Mouse (Mus musculus): Measurements from ENCODE around the gene Gm28048. TPM values are rescaled to one million over a fixed set of nuclear protein-coding genes. Genes with fewer than 3 reads are reported as not detected.

Gene Gm28048
- polyA plus RNA-seq, 1 experiment, result 0.91 TPM

- no peak overlapping the region for H3K27ac ChIP-seq (ENCODE audit: control insufficient read depth, insufficient read depth, low read depth, low read length)
- no peaks in the 10 kb centered on the region for H3K36me3 ChIP-seq (ENCODE audit: control insufficient read depth, insufficient read depth, low read length)
- no peak overlapping the region for H3K4me3 ChIP-seq (ENCODE audit: control insufficient read depth, low read depth, low read length)
- no peaks in the 10 kb centered on the region for H3K27me3 ChIP-seq (ENCODE audit: control insufficient read depth, insufficient read depth, low read length)
- peaks cover 14% of the 10 kb centered on the region for H3K4me1 ChIP-seq (ENCODE audit: control insufficient read depth, insufficient read depth, low read length)
- TF ChIP-seq POLR2A (IDR thresholded peaks at IDR 0.05; ENCODE audit: control insufficient read depth, low read depth, low read length) (no peak), CTCF (IDR thresholded peaks at IDR 0.05; ENCODE audit: control insufficient read depth, insufficient read depth, insufficient replicate concordance, low read depth, low read length) (no peak)
These were observed 3.7 kb downstream of the Gm28048 start for GRCm38 (mm10) chr11:22978215-22978614.

GRCm38 (mm10) chr11:22973599-22973998 lies 8.3 kb downstream of the Gm28048 start:
- Histone ChIP-seq H3K27ac (ENCODE audit: control insufficient read depth, insufficient read depth, low read depth, low read length) (peak overlapping the region; percentile 61; the same call in 1 of the 2 replicates), H3K36me3 (ENCODE audit: control insufficient read depth, insufficient read depth, low read length) (no peaks in the 10 kb centered on the region)

GRCm38 (mm10) chr11:22972746-22973526 lies 9.0 kb downstream of the Gm28048 start:
- Histone ChIP-seq H3K27me3 (ENCODE audit: control insufficient read depth, insufficient read depth, low read length) (no peaks in the 10 kb centered on the region), H3K36me3 (ENCODE audit: control insufficient read depth, insufficient read depth, low read length) (no peaks in the 10 kb centered on the region), H3K4me3 (ENCODE audit: control insufficient read depth, low read depth, low read length) (peak overlapping the region; percentile 94), H3K27ac (ENCODE audit: control insufficient read depth, insufficient read depth, low read depth, low read length) (peak overlapping the region; percentile 97), H3K4me1 (ENCODE audit: control insufficient read depth, insufficient read depth, low read length) (peaks cover 11% of the 10 kb centered on the region)
- peak; percentile 30; the same call in 1 of the 2 replicates for TF ChIP-seq CTCF (IDR thresholded peaks at IDR 0.05; ENCODE audit: control insufficient read depth, insufficient read depth, insufficient replicate concordance, low read depth, low read length)
- TF ChIP-seq POLR2A (IDR thresholded peaks at IDR 0.05; ENCODE audit: control insufficient read depth, low read depth, low read length), result peak; percentile 85; the same call in 1 of the 2 replicates

More at GRCm38 (mm10) chr11:22973599-22973998, 8.3 kb downstream of the Gm28048 start:
- no peak for TF ChIP-seq POLR2A (IDR thresholded peaks at IDR 0.05; ENCODE audit: control insufficient read depth, low read depth, low read length)
- TF ChIP-seq CTCF (IDR thresholded peaks at IDR 0.05; ENCODE audit: control insufficient read depth, insufficient read depth, insufficient replicate concordance, low read depth, low read length), result no peak
- Histone ChIP-seq H3K4me3 (ENCODE audit: control insufficient read depth, low read depth, low read length) (peak overlapping the region; percentile 86), H3K4me1 (ENCODE audit: control insufficient read depth, insufficient read depth, low read length) (peaks cover 11% of the 10 kb centered on the region), H3K27me3 (ENCODE audit: control insufficient read depth, insufficient read depth, low read length) (no peaks in the 10 kb centered on the region)

GRCm38 (mm10) chr11:22971835-22972709 lies 9.8 kb downstream of the Gm28048 start, which contains the start of gene Zrsr1:
TSS of gene Zrsr1 (plus strand) at chr11:22972005.
- H3K36me3 ChIP-seq (ENCODE audit: control insufficient read depth, insufficient read depth, low read length), result no peaks in the 10 kb centered on the region
- TF ChIP-seq CTCF (IDR thresholded peaks at IDR 0.05; ENCODE audit: control insufficient read depth, insufficient read depth, insufficient replicate concordance, low read depth, low read length) (no peak), POLR2A (IDR thresholded peaks at IDR 0.05; ENCODE audit: control insufficient read depth, low read depth, low read length) (peak; percentile 49; the same call in 1 of the 2 replicates)

GRCm38 (mm10) chr11:22970546-22970945 lies 11.3 kb downstream of the Gm28048 start:
- Histone ChIP-seq H3K4me1 (ENCODE audit: control insufficient read depth, insufficient read depth, low read length) (peaks cover 11% of the 10 kb centered on the region), H3K27me3 (ENCODE audit: control insufficient read depth, insufficient read depth, low read length) (no peaks in the 10 kb centered on the region), H3K36me3 (ENCODE audit: control insufficient read depth, insufficient read depth, low read length) (no peaks in the 10 kb centered on the region), H3K4me3 (ENCODE audit: control insufficient read depth, low read depth, low read length) (no peak overlapping the region), H3K27ac (ENCODE audit: control insufficient read depth, insufficient read depth, low read depth, low read length) (no peak overlapping the region)
- no peak for TF ChIP-seq CTCF (IDR thresholded peaks at IDR 0.05; ENCODE audit: control insufficient read depth, insufficient read depth, insufficient replicate concordance, low read depth, low read length)
- no peak for TF ChIP-seq POLR2A (IDR thresholded peaks at IDR 0.05; ENCODE audit: control insufficient read depth, low read depth, low read length)

More at GRCm38 (mm10) chr11:22971835-22972709, 9.8 kb downstream of the Gm28048 start, which contains the start of gene Zrsr1:
- H3K27me3 ChIP-seq (ENCODE audit: control insufficient read depth, insufficient read depth, low read length), result no peaks in the 10 kb centered on the region
- peak within 1 kb of the TSS; percentile 94 for H3K4me3 ChIP-seq (ENCODE audit: control insufficient read depth, low read depth, low read length)
- H3K4me1 ChIP-seq (ENCODE audit: control insufficient read depth, insufficient read depth, low read length), result peaks cover 11% of the 10 kb centered on the region
- H3K27ac ChIP-seq (ENCODE audit: control insufficient read depth, insufficient read depth, low read depth, low read length), result peak within 1 kb of the TSS; percentile 97

GRCm38 (mm10) chr11:22969486-22969885 lies 12.4 kb downstream of the Gm28048 start:
- Histone ChIP-seq H3K36me3 (ENCODE audit: control insufficient read depth, insufficient read depth, low read length) (no peaks in the 10 kb centered on the region), H3K4me3 (ENCODE audit: control insufficient read depth, low read depth, low read length) (no peak overlapping the region), H3K27me3 (ENCODE audit: control insufficient read depth, insufficient read depth, low read length) (no peaks in the 10 kb centered on the region), H3K4me1 (ENCODE audit: control insufficient read depth, insufficient read depth, low read length) (peaks cover 9% of the 10 kb centered on the region), H3K27ac (ENCODE audit: control insufficient read depth, insufficient read depth, low read depth, low read length) (no peak overlapping the region)
- TF ChIP-seq POLR2A (IDR thresholded peaks at IDR 0.05; ENCODE audit: control insufficient read depth, low read depth, low read length) (no peak), CTCF (IDR thresholded peaks at IDR 0.05; ENCODE audit: control insufficient read depth, insufficient read depth, insufficient replicate concordance, low read depth, low read length) (no peak)

GRCm38 (mm10) chr11:22965503-22965902 lies 16.4 kb downstream of the Gm28048 start:
- TF ChIP-seq CTCF (IDR thresholded peaks at IDR 0.05; ENCODE audit: control insufficient read depth, insufficient read depth, insufficient replicate concordance, low read depth, low read length) (no peak), POLR2A (IDR thresholded peaks at IDR 0.05; ENCODE audit: control insufficient read depth, low read depth, low read length) (no peak)
- Histone ChIP-seq H3K36me3 (ENCODE audit: control insufficient read depth, insufficient read depth, low read length) (no peaks in the 10 kb centered on the region), H3K27ac (ENCODE audit: control insufficient read depth, insufficient read depth, low read depth, low read length) (no peak overlapping the region), H3K27me3 (ENCODE audit: control insufficient read depth, insufficient read depth, low read length) (no peaks in the 10 kb centered on the region), H3K4me1 (ENCODE audit: control insufficient read depth, insufficient read depth, low read length) (no peaks in the 10 kb centered on the region), H3K4me3 (ENCODE audit: control insufficient read depth, low read depth, low read length) (no peak overlapping the region)
